Mouse (Mus musculus): ENCODE measurements around the gene Lhpp. TPM values are rescaled to one million over a fixed set of nuclear protein-coding genes. Genes with fewer than 3 reads are reported as not detected.

The Lhpp gene
- polyA plus RNA-seq (2015; fragmentation: Illumina TruSeq; extraction: RNeasy Lipid Tissue Mini Kit (QIAGEN cat#74804); ENCODE audit: low read depth, low replicate concordance): 22.0 TPM

GRCm38 (mm10) chr7:132610468-132611318 lies at the start of gene Lhpp:
Lhpp (plus strand) TSS chr7:132610638.

GRCm38 (mm10) chr7:132576116-132576650 lies 34.3 kb upstream of the Lhpp start, which contains the start of gene Oat:
Oat (minus strand) TSS chr7:132576398.

GRCm38 (mm10) chr7:132599071-132599975 lies 11.1 kb upstream of the Lhpp start, which contains the start of gene Nkx1-2:
Nkx1-2 (minus strand) TSS chr7:132599637.

Other genes starting within 250 kb of the Lhpp start
- 112 TPM for gene Oat, start 34.2 kb upstream of the Lhpp start, polyA plus RNA-seq (2015; fragmentation: Illumina TruSeq; extraction: RNeasy Lipid Tissue Mini Kit (QIAGEN cat#74804); ENCODE audit: low read depth, low replicate concordance)
- not detected for gene Nkx1-2, start 11.0 kb upstream of the Lhpp start, polyA plus RNA-seq (2015; fragmentation: Illumina TruSeq; extraction: RNeasy Lipid Tissue Mini Kit (QIAGEN cat#74804); ENCODE audit: low read depth, low replicate concordance)
- 19.7 TPM for gene Fam53b, start 203.2 kb downstream of the Lhpp start, polyA plus RNA-seq (2015; fragmentation: Illumina TruSeq; extraction: RNeasy Lipid Tissue Mini Kit (QIAGEN cat#74804); ENCODE audit: low read depth, low replicate concordance)
- 50.1 TPM for gene Eef1akmt2, start 242.0 kb downstream of the Lhpp start, polyA plus RNA-seq (2015; fragmentation: Illumina TruSeq; extraction: RNeasy Lipid Tissue Mini Kit (QIAGEN cat#74804); ENCODE audit: low read depth, low replicate concordance)
- gene Abraxas2, start 248.6 kb downstream of the Lhpp start, polyA plus RNA-seq (2015; fragmentation: Illumina TruSeq; extraction: RNeasy Lipid Tissue Mini Kit (QIAGEN cat#74804); ENCODE audit: low read depth, low replicate concordance): 27.7 TPM